ENCODE assay signal across 7 mouse cellular contexts in genomic region chr10:50592355-50593293, GRCm38 (mm10). TPM values are rescaled to one million over a fixed set of nuclear protein-coding genes. Genes with fewer than 3 reads are reported as not detected.
DNase-seq lines count a peak whose midpoint lies in the region; ATAC-seq lines count a peak whose summit lies in the region.

Ascc3 (plus strand) TSS chr10:50592669.

- peak; percentile 95 for DNase-seq in adrenal gland, postnatal 14 days
- peak; percentile 92 for DNase-seq in embryonic facial prominence, embryonic 11.5 days (ENCODE audit: low spot score)
- peak; percentile 99 for DNase-seq in heart, adult 11 months
- peak; percentile 97 for DNase-seq in kidney, adult 18-20 months
- DNase-seq in limb, embryonic 11.5 days (ENCODE audit: low spot score) = peak; percentile 92
- peak; percentile 95 for DNase-seq in midbrain, embryonic 14.5 days
- DNase-seq in spleen, adult 18-20 months = peak; percentile 84 to 92

- WGBS in embryonic facial prominence, embryonic 11.5 days = under 1% methylated on average over 79 of the region's 79 CpGs
- under 1% methylated on average over 76 of the region's 79 CpGs for WGBS in limb, embryonic 11.5 days
- WGBS in midbrain, embryonic 14.5 days = under 1% methylated on average over 79 of the region's 79 CpGs

- peak within 1 kb of the TSS; percentile 63; the same call in 1 of the 2 replicates for H3K27ac ChIP-seq in embryonic facial prominence, embryonic 11.5 days (replicated peaks; ENCODE audit: low read depth, low read length)
- H3K27ac ChIP-seq in limb, embryonic 11.5 days (replicated peaks; ENCODE audit: low read depth, low read length) = 0 out of 2 replicates have a peak within 1 kb of the TSS, but pooled peaks have one; percentile 56
- peak within 1 kb of the TSS; percentile 90 for H3K27ac ChIP-seq in midbrain, embryonic 14.5 days (replicated peaks; ENCODE audit: low read depth, low read length)

- no peaks in the 10 kb centered on the region for H3K4me1 ChIP-seq in embryonic facial prominence, embryonic 11.5 days (ENCODE audit: control insufficient read depth, insufficient read depth, low read length)
- H3K4me1 ChIP-seq in limb, embryonic 11.5 days (ENCODE audit: control insufficient read depth, insufficient read depth, low read length) = no peaks in the 10 kb centered on the region
- no peaks in the 10 kb centered on the region for H3K4me1 ChIP-seq in midbrain, embryonic 14.5 days (ENCODE audit: control insufficient read depth, insufficient read depth, low read length)

- H3K9me3 ChIP-seq in embryonic facial prominence, embryonic 11.5 days (replicated peaks; ENCODE audit: control insufficient read depth, low read length) = no peaks in the 10 kb centered on the region
- H3K9me3 ChIP-seq in limb, embryonic 11.5 days (ENCODE audit: control insufficient read depth, low read length) = no peaks in the 10 kb centered on the region
- no peaks in the 10 kb centered on the region for H3K9me3 ChIP-seq in midbrain, embryonic 14.5 days (ENCODE audit: control insufficient read depth, low read length)

- peak within 1 kb of the TSS; percentile 72 for H3K9ac ChIP-seq in embryonic facial prominence, embryonic 11.5 days (replicated peaks; ENCODE audit: low read length)
- H3K9ac ChIP-seq in limb, embryonic 11.5 days (ENCODE audit: low read length) = peak within 1 kb of the TSS; percentile 82
- peak within 1 kb of the TSS; percentile 64 for H3K9ac ChIP-seq in midbrain, embryonic 14.5 days (replicated peaks; ENCODE audit: low read length)

- peak within 1 kb of the TSS; percentile 53 for H3K4me2 ChIP-seq in embryonic facial prominence, embryonic 11.5 days (ENCODE audit: low read depth, low read length)
- H3K4me2 ChIP-seq in limb, embryonic 11.5 days (ENCODE audit: low read depth, severe bottlenecking) = peak within 1 kb of the TSS; percentile 47
- peak within 1 kb of the TSS; percentile 56 for H3K4me2 ChIP-seq in midbrain, embryonic 14.5 days (ENCODE audit: low read length)

- H3K36me3 ChIP-seq in embryonic facial prominence, embryonic 11.5 days (replicated peaks; ENCODE audit: control insufficient read depth, insufficient read depth, low read depth, low read length) = no peaks in the 10 kb centered on the region
- no peaks in the 10 kb centered on the region for H3K36me3 ChIP-seq in limb, embryonic 11.5 days (ENCODE audit: control insufficient read depth, insufficient read depth, low read length)
- no peaks in the 10 kb centered on the region for H3K36me3 ChIP-seq in midbrain, embryonic 14.5 days (ENCODE audit: control insufficient read depth, insufficient read depth, low read length)

- ATAC-seq in embryonic facial prominence, embryonic 11.5 days (replicated peaks; ENCODE audit: insufficient number of reproducible peaks, low FRiP score, low TSS enrichment, low read depth) = peak; percentile 99
- ATAC-seq in limb, embryonic 11.5 days (ENCODE audit: insufficient number of reproducible peaks, low FRiP score, low TSS enrichment, low read depth) = peak; percentile 99
- ATAC-seq in midbrain, embryonic 14.5 days (ENCODE audit: low FRiP score, low TSS enrichment) = peak; percentile 100

- H3K27me3 ChIP-seq in embryonic facial prominence, embryonic 11.5 days (ENCODE audit: control insufficient read depth, insufficient read depth, low read length) = no peaks in the 10 kb centered on the region
- no peaks in the 10 kb centered on the region for H3K27me3 ChIP-seq in limb, embryonic 11.5 days (ENCODE audit: control insufficient read depth, insufficient read depth, low read length)
- H3K27me3 ChIP-seq in midbrain, embryonic 14.5 days (ENCODE audit: control insufficient read depth, insufficient read depth, low read length) = no peaks in the 10 kb centered on the region

- peak within 1 kb of the TSS; percentile 67 for H3K4me3 ChIP-seq in embryonic facial prominence, embryonic 11.5 days (ENCODE audit: low read depth, low read length)
- H3K4me3 ChIP-seq in limb, embryonic 11.5 days (ENCODE audit: low read depth, low read length) = peak within 1 kb of the TSS; percentile 78
- peak within 1 kb of the TSS; percentile 82 for H3K4me3 ChIP-seq in midbrain, embryonic 14.5 days (replicated peaks; ENCODE audit: low read depth, low read length)

RNA-seq across cellular contexts. Expression of gene Ascc3, which starts in this region (rescaled TPM):
- total RNA-seq in adrenal gland, postnatal 14 days (2021) = 30.9 and 31.8 TPM in 2 replicates
- polyA plus RNA-seq in embryonic facial prominence, embryonic 11.5 days (2014; fragmentation: Nextera tagmentation; extraction: Ambion mirVana) = 16.5 and 17.8 TPM in 2 replicates
- 19.3 and 19.6 TPM in 2 replicates for polyA plus RNA-seq in limb, embryonic 11.5 days (2014; fragmentation: Nextera tagmentation; extraction: Ambion mirVana)
- 20.5 and 24.0 TPM in 2 replicates for polyA plus RNA-seq in midbrain, embryonic 14.5 days (2014; fragmentation: Nextera tagmentation; extraction: Ambion mirVana)

Comparison
In these comparisons a context has a peak if more than half of its experiments do, and no peak if none do; other contexts are left out.
1. Peak in every context shown above with its lines: DNase-seq, ATAC-seq, H3K4me3 ChIP-seq and H3K27ac ChIP-seq.